Mouse (Mus musculus) neural tube, embryonic 14.5 days (tissue): ENCODE measurements around the gene Tifab. TPM values are rescaled to one million over a fixed set of nuclear protein-coding genes. Genes with fewer than 3 reads are reported as not detected.

Experiments
- ATAC-seq: fragments of 200-750 bp; cut with Nextera tagmentation; 2 replicates; pipeline ENCODE4 v1.8.0; 2017; ENCODE audit warnings: low read depth, mild to moderate bottlenecking, moderate TSS enrichment, moderate library complexity
- H3K27ac ChIP-seq: fragments of 300-500 bp; sonication (generic); 2 replicates; pipeline ENCODE4 v1.5.1; 2014; ENCODE audit warnings: low read depth, mild to moderate bottlenecking, control low read depth, low read length, moderate library complexity, mixed read lengths
- H3K27me3 ChIP-seq: fragments of 300-500 bp; sonication (generic); 2 replicates; pipeline ENCODE4 v1.6.1; 2014; ENCODE audit warnings: low read length; ENCODE audit not compliant: control insufficient read depth, insufficient read depth
- H3K36me3 ChIP-seq: fragments of 300-500 bp; sonication (generic); 2 replicates; pipeline ENCODE4 v1.6.1; 2014; ENCODE audit warnings: low read length, mixed read lengths; ENCODE audit not compliant: control insufficient read depth, insufficient read depth
- H3K4me1 ChIP-seq: fragments of 300-500 bp; sonication (generic); 2 replicates; pipeline ENCODE4 v1.6.1; 2014; ENCODE audit warnings: low read length; ENCODE audit not compliant: control insufficient read depth, insufficient read depth
- H3K4me2 ChIP-seq: fragments of 300-500 bp; sonication (generic); 2 replicates; pipeline ENCODE4 v1.6.1; 2014; ENCODE audit warnings: mild to moderate bottlenecking, low read depth, low read length, control low read depth
- H3K4me3 ChIP-seq: fragments of 300-500 bp; sonication (generic); 2 replicates; pipeline ENCODE4 v1.5.1; 2014; ENCODE audit warnings: low read depth, low read length, control low read depth, mixed read lengths
- H3K9ac ChIP-seq: fragments of 300-500 bp; sonication (generic); replicated peaks from 2 replicates; pipeline ENCODE4 v1.6.1; 2014; ENCODE audit warnings: low read depth, mild to moderate bottlenecking, control low read depth, low read length, mixed read lengths
- H3K9me3 ChIP-seq: fragments of 300-500 bp; sonication (generic); 2 replicates; pipeline ENCODE4 v1.6.1; 2016; ENCODE audit warnings: low read length; ENCODE audit not compliant: control insufficient read depth
- WGBS: fragments of 180-500 bp; shearing (Covaris S2); extraction: QIAGEN DNeasy Blood & Tissue Kit; methylation state at CpG from one replicate; pipeline ENCODE4 v1.1.7; 2014; 5-methylcytosine and 5-hydroxymethylcytosine counted together
- polyA plus RNA-seq: library from polyadenylated mRNA; unstranded; fragments of >200 nt; fragmentation: Nextera tagmentation; extraction: Ambion mirVana; gene quantifications from 2 replicates; pipeline ENCODE4 v1.2.1, GENCODE M21; 2014

Tifab gene
- polyA plus RNA-seq, 1 experiment from 2014 or later = 0.28 TPM

GRCm38 (mm10) chr13:56151404-56152226, 27.1 kb downstream of the Tifab start:
- peak; percentile 71; the same call in 1 of the 2 replicates for ATAC-seq
- Histone ChIP-seq H3K9me3 (no peaks in the 10 kb centered on the region), H3K36me3 (no peaks in the 10 kb centered on the region), H3K4me2 (no peak overlapping the region), H3K4me3 (no peak overlapping the region), H3K27me3 (no peaks in the 10 kb centered on the region), H3K9ac (no peak overlapping the region), H3K27ac (no peak overlapping the region), H3K4me1 (no peaks in the 10 kb centered on the region)
- WGBS = 48% methylated on average over 22 of the region's 22 CpGs

DNA sequence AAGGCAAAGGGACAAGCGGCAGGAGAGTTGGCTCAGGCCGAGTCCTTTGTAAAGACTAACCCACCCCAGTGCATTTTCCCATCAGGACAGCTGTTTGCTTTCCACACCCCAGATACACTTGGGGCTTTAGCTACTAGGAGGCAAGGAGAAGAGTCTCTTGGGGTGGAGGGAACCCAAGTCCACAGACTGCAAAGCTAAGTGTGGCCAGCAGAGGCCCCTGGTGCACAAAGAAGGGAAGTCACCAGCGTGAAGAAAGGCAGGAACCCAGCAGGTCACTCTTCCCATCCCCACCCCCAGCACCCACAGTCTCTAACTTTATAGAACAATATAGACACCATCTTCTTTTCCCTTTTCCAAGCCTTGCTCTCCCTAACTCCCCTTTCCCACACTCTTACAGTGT, 33.2 kb downstream of the Tifab start:
- Histone ChIP-seq H3K9ac (no peak overlapping the region), H3K27me3 (no peaks in the 10 kb centered on the region), H3K36me3 (no peaks in the 10 kb centered on the region), H3K4me1 (no peaks in the 10 kb centered on the region), H3K4me2 (no peak overlapping the region), H3K9me3 (no peaks in the 10 kb centered on the region), H3K4me3 (no peak overlapping the region), H3K27ac (no peak overlapping the region)
- WGBS = 45% methylated on average over 3 of the region's 3 CpGs
- no peak for ATAC-seq

GRCm38 (mm10) chr13:56144021-56144420, 34.7 kb downstream of the Tifab start:
- H3K4me3 ChIP-seq = no peak overlapping the region
- no peak overlapping the region for H3K27ac ChIP-seq

DNA sequence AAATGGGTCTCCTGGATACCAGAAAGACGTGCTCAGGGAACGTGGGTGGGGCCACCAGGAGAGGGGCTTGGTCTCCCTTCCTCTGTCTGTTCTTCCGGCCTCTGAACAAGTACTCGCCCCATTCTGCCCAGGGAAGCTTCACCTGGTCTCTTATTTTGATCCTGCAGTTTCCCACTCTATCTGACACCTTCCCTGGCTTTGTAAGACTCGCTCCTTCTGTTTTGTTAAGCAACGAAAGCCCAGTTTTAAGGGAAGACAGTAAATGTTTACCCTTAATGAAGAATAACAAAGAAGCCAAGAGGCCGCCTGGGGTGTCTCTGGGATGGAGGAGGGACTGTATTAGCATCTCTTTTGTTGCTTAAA, 35.6 kb downstream of the Tifab start:
- Histone ChIP-seq H3K4me3 (no peak overlapping the region), H3K27ac (no peak overlapping the region), H3K9ac (no peak overlapping the region), H3K27me3 (no peaks in the 10 kb centered on the region), H3K36me3 (no peaks in the 10 kb centered on the region), H3K4me1 (no peaks in the 10 kb centered on the region), H3K9me3 (no peaks in the 10 kb centered on the region), H3K4me2 (no peak overlapping the region)
- ATAC-seq = no peak
- 5% methylated on average over 7 of the region's 7 CpGs for WGBS

More at GRCm38 (mm10) chr13:56144021-56144420, 34.7 kb downstream of the Tifab start:
- Histone ChIP-seq H3K4me1 (no peaks in the 10 kb centered on the region), H3K27me3 (no peaks in the 10 kb centered on the region), H3K4me2 (no peak overlapping the region), H3K36me3 (no peaks in the 10 kb centered on the region), H3K9me3 (no peaks in the 10 kb centered on the region), H3K9ac (no peak overlapping the region)
- ATAC-seq = no peak
- WGBS = 68% methylated on average over 2 of the region's 2 CpGs

GRCm38 (mm10) chr13:56142382-56143150, 36.1 kb downstream of the Tifab start:
- Histone ChIP-seq H3K4me2 (no peak overlapping the region), H3K27me3 (no peaks in the 10 kb centered on the region), H3K27ac (no peak overlapping the region), H3K4me1 (no peaks in the 10 kb centered on the region), H3K9me3 (no peaks in the 10 kb centered on the region), H3K9ac (no peak overlapping the region), H3K36me3 (no peaks in the 10 kb centered on the region), H3K4me3 (no peak overlapping the region)
- ATAC-seq = no peak
- 30% methylated on average over 9 of the region's 11 CpGs for WGBS

GRCm38 (mm10) chr13:56139167-56139751, 39.4 kb downstream of the Tifab start:
- no peak overlapping the region for H3K27ac ChIP-seq
- no peak for ATAC-seq
- peaks cover 5% of the 10 kb centered on the region; the same call in 1 of the 2 replicates for H3K4me1 ChIP-seq
- H3K4me2 ChIP-seq = no peak overlapping the region
- no peak overlapping the region for H3K9ac ChIP-seq
- H3K27me3 ChIP-seq = no peaks in the 10 kb centered on the region; the same call in 1 of the 2 replicates
- H3K36me3 ChIP-seq = no peaks in the 10 kb centered on the region
- no peaks in the 10 kb centered on the region for H3K9me3 ChIP-seq
- no peak overlapping the region for H3K4me3 ChIP-seq
- 73% methylated on average over 6 of the region's 6 CpGs for WGBS

DNA sequence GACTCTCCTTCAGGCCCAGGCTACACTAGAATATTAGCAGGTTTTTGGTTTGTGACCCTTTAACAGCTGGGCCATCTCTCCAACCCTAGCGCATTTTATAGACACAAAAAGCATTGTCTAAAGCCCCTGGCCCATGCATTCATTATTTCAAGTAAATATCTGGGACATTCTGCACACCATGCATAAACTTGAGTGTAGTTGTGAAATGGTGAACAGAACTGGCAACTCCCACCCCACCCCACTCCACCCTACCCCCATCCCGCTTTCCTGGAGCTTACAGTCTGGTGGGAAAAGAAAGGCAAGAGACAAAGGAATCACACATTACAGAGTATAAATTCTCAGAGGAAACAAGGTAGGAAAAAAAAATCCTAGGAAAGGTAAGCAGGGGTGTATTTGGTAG, 42.5 kb downstream of the Tifab start, which contains the start of gene H2afy:
Gene H2afy, minus strand, starts transcription at position 162 of the 400 bp plus-strand sequence.
- 73% methylated on average over 2 of the region's 2 CpGs for WGBS
- Histone ChIP-seq H3K4me2 (peak within 1 kb of the TSS; percentile 93), H3K36me3 (no peaks in the 10 kb centered on the region), H3K27ac (peak within 1 kb of the TSS; percentile 89), H3K9ac (peak within 1 kb of the TSS; percentile 97), H3K9me3 (no peaks in the 10 kb centered on the region), H3K4me3 (peak within 1 kb of the TSS; percentile 98), H3K4me1 (peaks cover 19% of the 10 kb centered on the region), H3K27me3 (no peaks in the 10 kb centered on the region; the same call in 1 of the 2 replicates)
- no peak for ATAC-seq

GRCm38 (mm10) chr13:56135231-56136052, 43.2 kb downstream of the Tifab start:
- Histone ChIP-seq H3K4me1 (peaks cover 19% of the 10 kb centered on the region), H3K9me3 (no peaks in the 10 kb centered on the region), H3K36me3 (no peaks in the 10 kb centered on the region), H3K27ac (peak overlapping the region; percentile 89), H3K4me2 (peak overlapping the region; percentile 93), H3K4me3 (peak overlapping the region; percentile 98), H3K9ac (peak overlapping the region; percentile 97), H3K27me3 (no peaks in the 10 kb centered on the region; the same call in 1 of the 2 replicates)
- ATAC-seq = peak; percentile 83
- 1% methylated on average over 78 of the region's 89 CpGs for WGBS
